Mouse (Mus musculus) right cerebral cortex, postnatal 36 days (tissue): ENCODE data around the gene Krt18.
"Not testable (repeated sequence)": the region's sequence is repeated elsewhere in the genome, so short reads cannot be mapped to it uniquely, and the experiment has no call there.

Experiments
- DNase-seq, 2 experiments: peaks; one replicate each; pipeline ENCODE4 v3.0.0; 2022; ENCODE audit warnings: low spot score in 2 of 2, mixed read lengths in 1 of 2

The Krt18 gene

GRCm38 (mm10) chr15:102065661-102066325, 37.8 kb downstream of the Krt18 start:
- DNase-seq: peak; percentile 84 to 86

GRCm38 (mm10) chr15:102070476-102071467, 42.8 kb downstream of the Krt18 start:
- no peak for DNase-seq

GRCm38 (mm10) chr15:102072963-102073558, 45.1 kb downstream of the Krt18 start:
- no peak for DNase-seq

GRCm38 (mm10) chr15:102073559-102074069, 45.6 kb downstream of the Krt18 start, which contains the start of gene Eif4b:
Gene Eif4b, plus strand, starts transcription at chr15:102073773.
- DNase-seq: peak; percentile 99

GRCm38 (mm10) chr15:102074070-102074731, 46.2 kb downstream of the Krt18 start:
- peak; percentile 40 to 44 for DNase-seq

GRCm38 (mm10) chr15:102074876-102075585, 47.1 kb downstream of the Krt18 start:
- no peak for DNase-seq

GRCm38 (mm10) chr15:102077111-102077677, 49.2 kb downstream of the Krt18 start:
- DNase-seq: no peak

GRCm38 (mm10) chr15:102079221-102079620, 51.2 kb downstream of the Krt18 start:
- DNase-seq: no peak

GRCm38 (mm10) chr15:102079924-102080323, 51.9 kb downstream of the Krt18 start:
- not testable (repeated sequence) for DNase-seq

GRCm38 (mm10) chr15:102080429-102080828, 52.4 kb downstream of the Krt18 start:
- no peak for DNase-seq
